Mouse (Mus musculus) lung, postnatal 0 days (tissue): ENCODE measurements around the gene Fgf9.

Experiments used
- CTCF ChIP-seq: IDR thresholded peaks from 2 replicates; pipeline ENCODE4 v1.5.1; 2016; ENCODE audit warnings: antibody characterized with exemption, mild to moderate bottlenecking
- EP300 ChIP-seq: IDR thresholded peaks from 2 replicates; pipeline ENCODE4 v1.6.1; 2016; ENCODE audit warnings: antibody characterized with exemption, mild to moderate bottlenecking, control low read depth

DNA sequence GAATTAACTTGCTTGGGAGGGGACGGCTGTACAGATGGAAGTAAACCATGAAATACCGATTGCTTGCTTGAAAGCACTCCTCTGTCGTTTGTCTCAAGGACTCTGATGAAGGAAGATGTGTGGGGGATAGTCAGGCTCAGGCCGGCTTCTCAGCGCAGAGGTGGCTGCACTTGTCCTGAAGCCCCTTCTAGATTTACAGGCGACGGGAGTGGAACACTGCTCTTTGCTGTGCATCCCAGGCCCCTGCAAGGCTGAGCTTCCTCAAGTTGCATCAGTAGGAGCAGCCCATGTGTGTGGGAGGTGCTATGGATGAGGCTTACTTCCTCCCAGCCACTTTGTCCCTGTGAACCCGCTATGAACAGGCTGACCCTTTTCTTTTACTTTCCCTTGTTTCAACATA lies 33.9 kb downstream of the Fgf9 start:
- TF ChIP-seq CTCF: no peak
- no peak for TF ChIP-seq EP300
